Mouse (Mus musculus) thymus, postnatal 36 days (tissue): Measurements from ENCODE around the gene Pold3.
"Not testable (repeated sequence)": the region's sequence is repeated elsewhere in the genome, so short reads cannot be mapped to it uniquely, and the experiment has no call there.

Source experiments
- DNase-seq, 2 experiments: peaks; one replicate each; pipeline ENCODE4 v3.0.0; 2022; ENCODE audit warnings: mixed read lengths in 2 of 2

The Pold3 gene

DNA sequence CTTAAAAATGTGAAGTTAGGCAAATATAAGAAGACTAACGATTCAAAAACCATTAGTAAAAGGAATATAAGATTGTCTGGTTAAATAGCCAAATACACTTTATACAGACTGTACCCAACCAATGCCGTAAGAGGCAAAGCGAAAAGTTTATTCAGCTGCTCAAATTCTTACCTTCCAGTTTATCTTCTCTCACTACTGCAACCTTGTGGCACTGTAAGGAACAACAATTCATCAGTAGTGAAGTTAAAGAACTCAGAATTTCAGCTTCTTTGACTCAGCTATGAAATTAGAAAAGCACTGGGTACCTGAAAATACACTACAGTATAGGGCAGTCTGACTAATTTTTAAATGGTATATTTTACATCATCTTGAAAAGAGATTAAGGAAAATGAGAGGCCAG lies 13.0 kb downstream of the Pold3 start:
- DNase-seq = no peak

DNA sequence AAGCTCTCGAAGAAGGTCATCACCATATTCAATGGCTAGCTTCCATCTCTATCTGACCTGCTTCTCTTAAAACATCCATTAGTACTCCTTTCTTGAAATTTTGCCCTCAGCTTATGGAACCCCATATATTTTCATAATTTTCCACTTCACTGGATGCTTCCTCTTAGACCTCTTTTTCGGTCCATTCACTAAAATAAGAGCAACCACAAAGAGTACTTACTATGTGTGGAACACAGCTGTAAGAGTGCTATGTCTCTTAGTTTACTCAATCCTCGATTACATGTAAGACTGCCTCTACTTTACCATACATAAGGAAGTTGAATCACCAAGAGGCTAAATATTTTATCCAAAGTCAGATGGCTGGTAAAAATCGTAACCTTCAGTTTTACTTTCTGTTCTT lies 16.7 kb downstream of the Pold3 start:
- DNase-seq = no peak

DNA sequence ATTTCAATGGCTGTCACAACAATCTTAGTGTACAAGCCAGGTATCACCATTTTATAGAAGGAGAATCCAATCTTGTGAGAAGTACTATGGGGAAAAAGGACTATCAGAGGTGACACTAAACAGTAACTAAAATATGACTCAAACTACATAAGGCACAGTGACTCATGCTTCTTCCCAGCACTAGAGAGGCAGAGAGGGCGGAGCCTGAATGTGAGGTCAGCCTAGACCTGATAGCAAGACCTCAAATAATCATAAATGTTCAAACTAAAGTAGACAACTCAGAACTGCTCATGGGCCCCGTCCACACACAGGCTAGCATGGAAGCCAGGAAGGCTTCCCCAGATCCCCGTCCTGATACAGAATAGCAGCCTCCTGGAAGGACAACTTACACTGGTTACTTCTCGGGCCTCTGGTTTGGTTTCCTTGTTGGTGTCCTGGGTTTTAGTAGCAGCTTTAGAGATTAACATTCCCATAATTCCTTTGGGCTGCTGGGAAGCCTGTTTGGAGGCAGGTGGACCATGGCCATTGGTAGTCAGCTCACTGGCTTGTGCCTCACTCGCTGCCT lies 21.3 kb downstream of the Pold3 start:
- DNase-seq = no peak

DNA sequence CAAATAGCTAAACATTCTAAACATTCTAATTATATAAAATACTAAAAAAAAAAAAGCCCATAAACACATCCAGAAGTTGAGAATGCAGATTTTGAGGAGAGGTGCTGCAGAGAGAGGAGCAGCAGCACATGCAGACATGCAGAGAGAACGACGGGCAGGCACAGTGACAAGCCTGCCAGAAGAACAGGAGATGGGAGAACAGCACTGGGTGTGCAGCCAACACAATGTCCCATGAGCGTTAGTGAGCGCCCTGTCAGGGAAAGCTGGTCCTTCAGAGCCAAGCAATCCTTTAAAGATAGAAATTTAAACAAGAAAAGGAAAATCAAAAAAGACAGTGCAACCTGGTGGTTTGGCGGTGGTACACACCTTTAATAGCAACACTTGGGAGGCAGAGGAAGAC lies 34.5 kb downstream of the Pold3 start:
- DNase-seq = no peak

DNA sequence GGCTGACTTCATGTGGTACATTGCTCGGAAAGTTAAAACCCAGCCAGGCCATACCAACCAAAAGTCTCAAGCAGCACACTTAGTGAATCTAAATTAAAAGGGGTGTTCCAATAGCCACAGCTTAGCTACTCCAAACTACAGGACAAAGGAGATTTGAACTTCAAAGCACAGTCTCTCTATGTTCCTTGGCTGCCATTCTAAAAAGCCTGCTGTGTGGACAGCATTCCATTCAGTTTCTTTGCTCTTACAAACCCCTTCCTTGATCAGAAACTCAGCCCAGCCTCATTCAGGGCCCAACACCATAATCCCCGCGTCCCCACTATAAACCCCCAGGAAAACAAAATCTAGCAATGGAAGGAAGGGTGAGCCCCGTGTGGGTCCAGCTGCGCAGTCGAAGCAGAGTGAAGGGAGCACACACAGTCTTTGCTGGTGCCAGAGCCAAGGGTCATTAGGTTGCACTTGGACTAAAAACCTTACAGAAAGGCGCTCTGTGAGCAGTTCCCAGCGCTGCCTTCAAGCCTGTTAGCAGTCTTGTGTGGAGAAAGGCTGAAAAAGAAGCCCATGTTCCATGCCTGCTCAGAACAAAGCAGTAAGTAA lies 35.1 kb downstream of the Pold3 start:
- DNase-seq = no peak

DNA sequence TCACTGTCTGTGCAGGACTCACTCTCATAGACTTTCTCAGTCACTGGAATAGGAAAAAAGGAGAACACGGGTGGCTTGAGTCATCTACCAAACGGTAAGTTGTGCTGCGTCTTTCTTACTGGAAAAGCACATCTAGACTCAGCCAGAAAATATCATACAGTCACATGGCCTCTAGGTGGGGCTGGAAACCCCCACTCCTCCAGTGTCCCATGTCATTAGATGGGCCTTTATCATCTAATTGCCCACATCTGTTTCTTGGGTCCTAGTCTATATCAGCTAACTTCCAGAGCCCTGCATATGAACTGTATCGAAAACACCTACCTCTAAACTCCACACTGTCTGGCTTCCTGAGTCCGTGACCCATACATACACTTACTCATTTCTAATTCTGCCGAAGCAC lies 37.6 kb downstream of the Pold3 start:
- no peak for DNase-seq

DNA sequence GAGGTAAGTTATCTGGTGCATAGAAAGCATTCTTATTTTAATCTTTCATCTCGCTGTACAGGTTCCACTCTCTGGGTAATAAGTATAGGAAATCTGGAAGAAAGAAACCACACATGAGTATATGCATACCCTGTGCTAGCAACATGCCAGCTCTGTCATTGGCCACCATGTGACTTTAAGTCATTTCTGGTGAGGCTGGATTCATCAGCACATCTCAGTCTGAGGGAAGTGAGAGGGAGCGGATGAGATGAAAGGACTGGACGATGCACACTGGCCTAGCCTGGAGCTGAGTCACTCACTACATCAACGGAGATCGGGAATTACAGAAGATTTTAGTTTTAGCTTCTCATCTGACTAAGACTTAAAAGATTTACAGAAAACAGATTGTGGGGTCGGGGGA lies 38.5 kb downstream of the Pold3 start:
- DNase-seq = no peak

DNA sequence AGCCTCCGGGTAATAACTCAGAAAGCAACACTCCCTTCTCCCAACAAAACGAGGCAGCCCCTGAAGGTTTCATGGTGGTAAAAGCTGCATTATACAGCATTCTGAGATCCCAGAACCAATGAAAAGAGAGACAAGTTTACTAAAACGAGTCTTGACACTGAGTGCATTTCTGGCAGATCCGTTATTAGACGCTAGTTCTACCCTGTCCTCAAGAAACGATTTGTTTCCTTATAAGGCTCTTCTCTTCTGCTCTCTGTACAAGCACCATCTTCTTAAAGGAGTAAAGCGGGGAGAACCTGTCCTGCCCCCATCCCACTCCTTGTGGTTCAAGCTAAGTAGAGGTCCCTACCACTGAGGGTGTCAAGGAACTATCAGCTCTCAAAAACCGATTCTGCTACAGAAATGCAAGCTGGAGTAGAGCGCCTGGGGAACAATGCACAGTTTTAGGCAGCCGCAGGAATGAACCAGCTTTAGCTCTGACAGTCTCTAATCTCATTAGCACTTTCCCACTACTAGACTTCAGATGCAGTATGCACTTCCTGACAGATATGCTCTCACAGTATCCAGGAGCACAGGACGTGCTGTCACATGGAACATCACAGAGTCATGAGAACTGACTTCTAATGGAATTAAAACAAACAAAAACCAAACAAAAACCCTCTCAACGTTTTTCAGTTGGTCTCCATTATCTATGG lies 41.1 kb downstream of the Pold3 start:
- no peak for DNase-seq

DNA sequence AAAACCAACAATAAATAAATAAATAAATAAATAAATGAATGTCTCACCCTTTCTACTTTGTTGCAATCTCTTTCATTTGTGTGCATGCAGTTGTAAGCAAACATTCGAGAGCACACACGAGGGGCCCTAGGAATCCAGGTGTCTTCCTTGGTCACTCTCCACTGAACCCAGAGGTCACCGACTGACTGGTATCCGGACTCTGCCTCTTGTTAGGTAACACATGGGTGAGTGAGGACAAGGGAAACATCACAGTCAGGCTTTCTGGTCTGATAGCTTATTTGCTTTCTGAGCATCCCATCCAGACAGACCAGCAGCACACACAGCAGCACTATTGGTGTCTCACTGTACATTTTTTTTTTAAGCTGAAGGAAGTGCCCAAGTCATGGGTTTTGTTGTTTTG lies 44.3 kb downstream of the Pold3 start:
- DNase-seq = no peak

DNA sequence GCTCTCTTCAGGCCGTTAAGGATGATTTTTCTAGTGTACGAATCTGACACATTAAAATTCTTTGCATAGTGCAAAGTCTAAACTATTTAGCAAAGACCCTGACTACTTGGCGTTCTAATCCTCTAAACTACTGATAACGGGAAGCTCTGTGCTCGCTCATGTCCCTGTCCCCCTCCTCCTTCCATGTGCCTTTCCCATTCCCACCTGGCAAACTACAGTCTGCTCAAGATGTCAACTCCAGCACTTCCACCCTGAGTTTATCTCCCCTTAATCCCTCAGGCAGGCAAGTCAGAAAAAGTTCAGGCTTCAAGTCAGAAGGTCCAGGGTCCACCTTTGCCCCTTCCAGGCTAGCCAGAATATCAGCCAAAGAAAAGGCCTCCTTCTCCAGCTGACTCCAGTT lies 45.1 kb downstream of the Pold3 start:
- no peak for DNase-seq

DNA sequence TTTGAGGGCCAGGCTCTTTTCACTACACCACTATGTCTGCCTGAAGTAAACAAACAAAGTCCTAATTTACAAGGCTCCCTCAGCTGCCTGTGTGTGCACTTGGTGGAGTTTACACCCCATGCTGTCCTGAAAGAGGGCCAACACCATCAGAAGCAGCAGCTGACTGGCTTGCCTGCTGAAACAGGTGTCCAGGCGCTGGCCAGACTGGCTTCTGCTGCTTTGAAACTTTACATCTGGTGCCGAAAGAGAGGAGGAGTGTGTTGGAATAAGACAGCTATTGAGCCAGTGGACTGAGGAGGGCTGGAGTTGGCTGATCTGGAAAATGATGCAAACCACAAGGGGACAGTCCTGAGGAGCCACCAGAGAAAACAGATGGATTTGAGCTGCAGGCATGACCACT lies 47.4 kb downstream of the Pold3 start:
- DNase-seq = no peak

DNA sequence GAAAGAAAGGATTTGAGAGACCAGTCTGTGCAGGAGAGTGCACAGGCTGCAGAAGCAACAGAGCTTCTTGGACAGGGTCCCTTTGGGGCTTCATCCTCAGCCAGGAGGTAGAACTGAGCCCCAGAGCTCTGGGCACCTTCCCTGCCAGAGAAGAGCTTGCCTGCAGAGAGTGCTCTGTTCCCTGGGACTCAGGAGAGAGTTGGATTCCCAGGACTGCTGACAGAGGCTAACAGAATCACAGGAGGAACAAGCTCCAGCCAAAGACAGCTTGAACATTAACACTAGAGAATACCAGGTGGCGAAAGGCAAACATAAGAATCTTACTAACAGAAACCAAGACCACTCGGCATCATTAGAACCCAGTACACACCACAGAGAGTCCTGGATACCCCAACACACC lies 68.4 kb downstream of the Pold3 start:
- DNase-seq = not testable (repeated sequence)

DNA sequence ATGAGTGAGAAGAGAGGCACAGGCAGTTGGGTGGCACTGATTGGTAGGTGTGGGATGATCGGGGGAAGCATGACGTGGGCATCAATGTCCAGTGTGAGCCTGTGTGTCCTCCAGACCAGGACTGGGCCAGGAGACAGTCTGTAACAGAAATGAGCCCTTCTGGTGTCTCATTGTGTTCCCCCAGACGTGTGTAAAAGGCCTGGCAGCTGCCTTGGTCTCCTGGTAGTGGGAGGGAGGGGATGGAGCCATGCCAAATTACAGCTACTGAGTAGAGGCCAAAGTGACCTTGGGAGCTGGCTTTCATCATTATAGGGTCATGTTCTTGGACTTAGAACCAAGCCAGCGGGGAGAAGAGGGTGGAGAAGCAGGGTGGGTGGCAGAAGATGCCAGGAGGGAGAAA lies 69.5 kb downstream of the Pold3 start:
- no peak for DNase-seq

DNA sequence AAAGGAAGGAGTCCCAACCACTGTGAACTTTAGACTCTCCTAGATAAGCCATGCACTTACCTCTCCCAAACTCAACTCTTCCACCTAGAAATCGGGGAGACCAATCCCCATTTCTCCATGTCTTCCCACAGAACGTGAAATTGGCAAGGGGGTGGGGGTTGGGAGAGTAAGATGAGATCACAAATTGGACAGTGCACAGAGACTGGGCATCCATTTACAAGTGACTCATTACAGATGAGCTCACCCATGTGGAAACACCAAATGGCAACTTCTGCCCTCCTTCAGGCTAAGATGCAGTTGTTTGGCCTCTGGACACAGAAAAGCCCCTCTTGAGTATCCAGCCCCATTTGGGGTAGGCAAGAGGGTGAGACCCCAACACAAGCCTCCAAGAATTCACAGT lies 74.9 kb downstream of the Pold3 start:
- no peak for DNase-seq

DNA sequence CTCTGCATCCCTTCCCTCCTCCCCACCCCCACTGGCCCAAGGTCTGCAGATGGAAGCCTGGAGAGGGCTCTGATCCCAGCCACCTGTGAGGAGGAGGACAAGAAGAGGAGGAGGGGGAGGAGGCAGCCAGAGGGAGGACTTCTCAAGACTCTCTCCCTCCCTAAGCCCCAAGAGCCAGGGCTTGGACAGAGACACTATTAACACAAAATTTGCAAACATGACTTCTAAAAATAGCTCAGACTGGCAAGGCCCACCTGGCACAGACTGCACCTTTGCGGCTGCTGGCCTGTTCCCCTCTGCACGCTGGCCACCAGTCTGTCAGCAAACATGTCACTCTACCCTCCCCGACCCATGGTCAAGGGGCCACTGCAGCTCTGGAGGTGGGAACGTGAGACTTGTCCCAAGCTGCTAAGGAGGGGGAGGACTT lies 77.7 kb downstream of the Pold3 start:
- DNase-seq = no peak

DNA sequence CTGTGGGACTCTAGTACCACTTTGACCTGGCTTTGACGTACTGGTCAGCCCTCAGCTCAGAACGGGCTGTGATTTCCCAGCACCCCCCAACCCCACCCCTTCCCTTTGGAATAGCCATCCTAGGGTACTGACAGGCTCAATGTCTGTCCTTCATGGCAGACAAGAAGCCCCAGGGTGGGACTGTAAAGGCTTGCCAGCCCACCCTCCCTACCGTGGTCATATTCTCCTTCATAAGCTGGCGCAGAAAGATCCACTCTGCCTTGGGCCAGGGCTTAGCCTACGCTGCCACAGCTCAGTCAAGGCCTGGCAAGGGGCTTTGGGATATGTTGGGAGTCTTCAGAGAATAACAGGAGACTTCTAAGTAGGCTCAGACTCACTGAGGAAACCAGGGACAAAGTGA lies 78.3 kb downstream of the Pold3 start:
- DNase-seq = no peak

DNA sequence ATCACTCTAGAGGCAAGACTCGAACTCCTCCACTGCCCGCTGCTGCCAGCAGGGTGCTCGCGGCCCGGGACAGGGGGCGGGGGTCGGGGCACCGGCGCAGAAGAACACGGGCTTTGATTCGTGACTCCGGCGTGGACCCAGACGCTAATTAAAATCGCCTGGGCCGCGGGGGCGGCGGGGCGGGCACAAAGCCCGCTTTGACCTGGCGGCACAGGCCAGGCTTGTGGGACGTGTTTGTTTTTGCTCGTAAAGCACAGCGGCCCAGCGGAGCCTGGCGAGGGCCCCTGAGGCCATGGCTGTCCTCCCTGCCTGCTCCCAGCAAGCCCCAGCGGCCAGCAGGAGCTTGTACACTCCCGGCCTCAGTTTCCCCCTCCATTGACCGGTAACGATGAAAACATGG lies 79.2 kb downstream of the Pold3 start:
- no peak for DNase-seq

DNA sequence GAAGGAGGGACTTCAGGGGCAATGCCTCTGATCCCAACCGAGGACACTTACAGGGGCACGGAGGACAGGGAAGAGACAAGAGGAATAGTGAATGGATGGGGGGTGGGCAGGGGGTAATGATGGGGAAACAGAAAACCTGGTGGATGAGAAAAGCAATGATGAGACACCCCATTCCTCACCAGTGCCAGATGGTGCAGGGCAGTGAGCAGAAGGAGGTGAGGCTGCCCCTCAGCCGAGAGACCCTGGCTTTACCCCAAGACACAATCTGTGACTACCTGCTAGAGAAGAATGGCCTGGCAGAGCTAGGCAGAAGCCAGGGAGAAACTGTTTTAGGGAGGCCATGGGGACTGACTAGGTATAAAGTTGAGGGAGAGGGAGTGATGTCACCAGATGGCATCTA lies 84.9 kb downstream of the Pold3 start:
- no peak for DNase-seq

DNA sequence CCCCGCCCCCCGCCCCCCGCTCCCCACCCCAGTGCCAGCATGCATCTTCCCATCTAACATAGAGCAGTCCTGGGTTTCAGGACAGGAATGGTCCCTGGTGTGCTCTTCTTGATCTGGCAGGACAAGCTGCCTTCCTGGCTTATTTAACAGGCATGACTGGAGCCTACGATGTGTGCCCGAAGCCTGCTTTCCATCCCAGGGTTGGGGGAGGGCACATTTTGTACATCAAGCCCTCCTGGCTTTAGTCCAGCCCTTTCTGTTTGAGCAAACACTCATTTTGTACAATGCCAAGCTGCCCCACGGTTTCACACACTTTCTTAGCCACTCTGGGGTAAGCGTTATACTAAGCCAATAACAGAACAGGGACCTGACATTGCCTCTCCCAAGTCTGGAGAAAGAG lies 85.3 kb downstream of the Pold3 start:
- no peak for DNase-seq

DNA sequence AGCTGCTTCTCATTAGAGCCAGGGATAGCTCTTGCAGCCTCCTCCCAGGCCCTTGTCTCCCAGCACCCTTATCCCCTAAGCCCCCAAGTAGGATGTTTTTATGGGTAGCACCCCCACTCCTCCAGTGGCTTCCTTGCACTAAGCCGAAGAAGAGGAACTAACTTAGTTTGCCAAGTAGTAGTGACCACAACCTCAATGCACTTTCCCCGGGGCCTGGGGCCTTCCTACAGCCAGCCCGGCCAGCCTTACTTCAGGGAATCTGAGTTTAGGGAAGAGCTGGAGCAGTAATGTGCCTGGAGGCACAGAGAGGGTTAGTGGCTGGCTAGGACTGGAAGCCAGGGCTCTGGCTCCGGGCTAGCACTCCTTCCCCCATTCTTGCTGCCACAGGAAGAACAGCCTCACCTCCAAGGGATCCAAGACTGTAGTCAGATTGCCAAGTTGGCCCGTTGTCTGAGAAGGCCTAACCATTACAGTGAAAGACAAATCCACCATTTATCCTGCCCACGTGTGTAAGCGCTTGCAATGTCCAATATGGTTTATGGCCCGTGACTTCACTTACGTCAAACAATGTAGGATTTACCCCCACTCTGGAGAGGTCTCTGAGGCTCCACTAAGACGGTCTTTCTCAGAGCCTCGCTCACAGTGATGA lies 86.4 kb downstream of the Pold3 start:
- DNase-seq = no peak

DNA sequence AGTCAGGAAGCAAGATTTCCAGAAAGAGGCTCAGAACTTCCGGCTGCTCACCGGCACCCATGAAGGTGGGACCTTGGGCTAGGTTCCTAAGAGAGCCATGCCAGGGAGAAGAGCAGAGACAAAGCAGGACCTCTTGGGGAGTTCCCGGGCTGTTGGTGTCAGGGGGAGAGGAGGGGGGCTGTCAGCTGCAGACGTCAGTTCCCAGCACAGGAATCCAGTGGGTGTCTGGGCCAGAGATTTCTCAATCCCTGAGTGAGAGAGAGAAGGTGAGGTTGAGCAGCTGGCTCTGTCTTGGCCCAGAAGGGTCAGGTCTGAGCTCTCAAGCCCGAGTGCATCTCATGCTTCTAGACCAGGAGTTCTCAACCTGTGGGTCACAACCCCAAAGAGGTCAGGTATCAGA lies 87.7 kb downstream of the Pold3 start:
- DNase-seq = no peak
